Mouse (Mus musculus) E14TG2a.4 (cell line): Measurements from ENCODE around the gene Ncapd2.

Experiments used
- CTCF ChIP-seq: conservative IDR thresholded peaks from 2 replicates; pipeline ENCODE4 v1.5.1; 2014; ENCODE audit warnings: low read length
- NANOG ChIP-seq: IDR thresholded peaks from 2 replicates; pipeline ENCODE4 v1.6.1; 2014; ENCODE audit warnings: borderline replicate concordance, low read length, mixed read lengths
- POU5F1 ChIP-seq: IDR thresholded peaks from 2 replicates; pipeline ENCODE4 v1.6.1; 2014; ENCODE audit warnings: low read length, borderline replicate concordance

DNA sequence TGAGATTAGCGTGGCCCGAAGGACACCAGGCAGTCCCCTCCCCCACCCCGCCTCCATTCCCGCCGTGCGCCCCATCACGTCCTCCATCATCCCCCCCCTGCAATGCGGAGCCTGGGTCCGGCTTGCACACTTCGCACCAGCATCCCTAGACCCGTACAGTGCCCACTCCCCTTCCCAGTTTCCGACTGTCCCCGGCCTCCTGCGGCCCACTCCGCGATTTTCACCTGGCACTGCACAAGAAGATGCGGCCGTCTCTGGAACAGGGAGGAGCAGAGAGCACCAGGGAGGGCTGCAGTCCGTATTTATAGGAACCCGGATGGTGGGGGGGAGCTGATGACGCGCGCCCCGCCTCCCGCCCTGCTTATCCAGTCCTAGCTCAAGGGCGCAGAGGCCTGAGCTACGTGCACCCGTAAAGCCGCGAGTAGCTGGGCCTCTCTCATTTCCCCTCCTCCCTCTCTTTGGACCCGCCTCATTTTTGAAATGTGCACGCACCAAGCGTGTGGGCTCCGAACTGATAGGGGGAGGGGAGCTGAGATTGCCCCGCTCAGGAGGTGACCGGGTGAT lies 26.1 kb downstream of the Ncapd2 start:
- TF ChIP-seq CTCF: no peak
- no peak for TF ChIP-seq NANOG
- no peak for TF ChIP-seq POU5F1
